Mouse (Mus musculus) heart, embryonic 14.5 days (tissue): ENCODE measurements at regions not wholly inside any gene's neighbourhood (a gene's known extent, or its start where the extent isn't known, plus 50 kb on each side); places are given as distances from the start of the nearest gene placed in this dataset.
"Not testable (repeated sequence)": the region's sequence is repeated elsewhere in the genome, so short reads cannot be mapped to it uniquely, and the experiment has no call there.

Experiments
- ATAC-seq: fragments of 200-750 bp; cut with Nextera tagmentation; 2 replicates; pipeline ENCODE4 v1.8.0; 2017; ENCODE audit warnings: low read depth, moderate TSS enrichment; ENCODE audit not compliant: insufficient number of reproducible peaks, insufficient read depth, low FRiP score
- H3K27ac ChIP-seq, 2 experiments: fragments of 200-500 bp in 1 of 2; fragments of 300-500 bp in 1 of 2; sonication (generic) in 1 of 2; replicated peaks in 1 of 2; 2 replicates each; pipeline ENCODE4 v1.5.1; 2012 to 2014; ENCODE audit warnings: low read depth in 2 of 2, low read length in 2 of 2, control low read depth in 1 of 2, mild to moderate bottlenecking in 1 of 2, mixed read lengths in 1 of 2; ENCODE audit not compliant: control insufficient read depth in 1 of 2, insufficient read depth in 1 of 2
- H3K27me3 ChIP-seq: fragments of 300-500 bp; sonication (generic); 2 replicates; pipeline ENCODE4 v1.6.1; 2014; ENCODE audit warnings: mild to moderate bottlenecking, low read length, control low read depth; ENCODE audit not compliant: control insufficient read depth, insufficient read depth
- H3K36me3 ChIP-seq: fragments of 300-500 bp; sonication (generic); 2 replicates; pipeline ENCODE4 v1.6.1; 2014; ENCODE audit warnings: mild to moderate bottlenecking, control low read depth, low read length, mixed read lengths; ENCODE audit not compliant: control insufficient read depth, insufficient read depth
- H3K4me1 ChIP-seq, 2 experiments: fragments of 200-500 bp in 1 of 2; fragments of 300-500 bp in 1 of 2; sonication (generic) in 1 of 2; 2 replicates each; pipeline ENCODE4 v1.6.1; 2012 to 2014; ENCODE audit warnings: low read length in 2 of 2, control low read depth in 1 of 2, mixed read lengths in 1 of 2; ENCODE audit not compliant: control insufficient read depth in 2 of 2, insufficient read depth in 2 of 2
- H3K4me2 ChIP-seq: fragments of 300-500 bp; sonication (generic); 2 replicates; pipeline ENCODE4 v1.6.1; 2014; ENCODE audit warnings: mild to moderate bottlenecking, low read length
- H3K4me3 ChIP-seq, 2 experiments: fragments of 200-500 bp in 1 of 2; fragments of 300-500 bp in 1 of 2; sonication (generic) in 1 of 2; 2 replicates each; pipeline ENCODE4 v1.5.1; 2012 to 2014; ENCODE audit warnings: low read length in 2 of 2, mild to moderate bottlenecking in 2 of 2, control low read depth in 1 of 2, low read depth in 1 of 2, moderate library complexity in 1 of 2; ENCODE audit not compliant: control insufficient read depth in 1 of 2, insufficient read depth in 1 of 2
- H3K9ac ChIP-seq: fragments of 300-500 bp; sonication (generic); 2 replicates; pipeline ENCODE4 v1.6.1; 2014; ENCODE audit warnings: mild to moderate bottlenecking, low read length
- H3K9me3 ChIP-seq: fragments of 300-500 bp; sonication (generic); 2 replicates; pipeline ENCODE4 v1.6.1; 2016; ENCODE audit warnings: low read length, control low read depth; ENCODE audit not compliant: control insufficient read depth
- WGBS: fragments of 180-500 bp; shearing (Covaris S2); extraction: QIAGEN DNeasy Blood & Tissue Kit; methylation state at CpG from one replicate; pipeline ENCODE4 v1.1.7; 2014; 5-methylcytosine and 5-hydroxymethylcytosine counted together

GRCm38 (mm10) chr5:109866337-109867126 is 56.7 kb upstream of the Gm15446 start:
- under 1% methylated on average over 22 of the region's 22 CpGs for WGBS
- ATAC-seq, result peak; percentile 99
- H3K9me3 ChIP-seq, result no peaks in the 10 kb centered on the region
- no peaks in the 10 kb centered on the region for H3K36me3 ChIP-seq
- peak overlapping the region; percentile 69 to 90 for H3K4me3 ChIP-seq
- H3K27ac ChIP-seq, result peak overlapping the region; percentile 44 to 50; a peak in 3 of 4 replicates
- H3K4me1 ChIP-seq, result no peaks in the 10 kb centered on the region
- peak overlapping the region; percentile 67 for H3K4me2 ChIP-seq
- H3K27me3 ChIP-seq, result no peaks in the 10 kb centered on the region
- peak overlapping the region; percentile 76 for H3K9ac ChIP-seq

GRCm38 (mm10) chr5:109867221-109867620 is 56.0 kb upstream of the Gm15446 start:
- H3K9ac ChIP-seq, result peak overlapping the region; percentile 16; the same call in 1 of the 2 replicates

More at GRCm38 (mm10) chr5:109867221-109867620, 56.0 kb upstream of the Gm15446 start:
- H3K36me3 ChIP-seq, H3K9me3 ChIP-seq, H3K4me1 ChIP-seq, H3K27me3 ChIP-seq, ATAC-seq, H3K27ac ChIP-seq: not testable (repeated sequence)
- H3K4me3 ChIP-seq, result peak overlapping the region in 1 of 2 experiments; percentile 69; a peak in 2 of 4 replicates
- H3K4me2 ChIP-seq, result peak overlapping the region; percentile 67
